Mouse (Mus musculus) right cerebral cortex, postnatal 14 days (tissue): ENCODE measurements around the gene Gm20388.

Experiments used
- DNase-seq: peaks from one replicate; pipeline ENCODE4 v3.0.0; 2022

The Gm20388 gene

DNA sequence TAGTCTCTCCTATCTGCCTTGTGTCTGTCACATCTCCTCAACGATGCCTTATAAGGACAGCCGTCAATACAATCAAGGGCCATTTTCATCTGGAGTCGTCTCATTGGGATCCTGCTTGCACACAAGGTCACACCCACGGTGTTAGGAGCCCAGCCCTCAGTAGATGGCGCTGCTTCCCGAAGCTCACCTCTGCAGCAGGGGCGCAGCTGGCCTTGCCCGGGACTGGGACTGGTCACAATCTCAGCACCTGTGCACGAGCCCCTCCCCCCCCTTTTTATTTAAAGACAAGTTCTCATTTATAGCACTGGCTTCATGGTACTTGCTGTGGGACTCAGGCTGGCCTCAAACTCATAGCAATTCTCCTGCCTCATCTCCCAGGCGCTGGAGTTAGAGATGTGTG lies 773.0 kb downstream of the Gm20388 start:
- peak; percentile 53 for DNase-seq

DNA sequence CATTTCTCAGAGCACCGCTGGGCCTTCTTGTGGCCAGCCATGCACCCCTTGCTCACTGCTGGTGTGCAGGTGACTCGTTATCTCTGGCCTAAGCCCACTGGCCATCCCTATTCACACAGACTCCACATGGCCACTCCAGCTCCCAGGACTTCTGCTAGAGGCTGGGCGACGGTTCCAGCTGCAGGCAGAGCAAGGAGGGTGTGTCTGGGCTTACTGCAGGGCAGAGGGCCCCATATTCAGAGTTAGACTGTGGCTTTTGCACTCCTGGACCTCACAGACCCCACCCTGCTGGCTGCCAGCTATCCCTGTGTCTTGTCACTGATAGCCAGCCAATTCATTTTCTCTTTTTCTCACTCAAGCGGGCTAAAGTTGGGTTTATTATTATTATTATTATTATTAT lies 773.4 kb downstream of the Gm20388 start:
- DNase-seq: no peak

DNA sequence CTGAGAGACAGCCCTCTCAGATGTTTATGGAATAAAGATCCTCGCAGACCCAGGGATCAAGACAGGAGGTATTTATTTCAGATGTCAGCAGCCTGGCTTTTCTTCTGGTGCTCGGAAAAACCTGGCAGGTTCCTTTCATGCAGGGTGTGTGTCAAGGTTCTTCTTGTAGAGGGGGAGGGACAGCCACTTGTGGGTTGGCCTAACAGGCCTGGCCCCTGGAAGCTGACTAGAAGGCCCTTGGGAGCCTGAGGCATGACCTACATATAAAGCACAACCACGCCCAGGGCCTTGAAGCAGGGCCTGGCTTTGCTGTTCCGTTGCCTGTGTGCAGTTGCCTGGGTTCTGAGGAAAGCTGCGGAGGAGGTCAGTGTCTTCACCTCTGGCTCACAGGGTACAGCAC lies 774.5 kb downstream of the Gm20388 start:
- no peak for DNase-seq

DNA sequence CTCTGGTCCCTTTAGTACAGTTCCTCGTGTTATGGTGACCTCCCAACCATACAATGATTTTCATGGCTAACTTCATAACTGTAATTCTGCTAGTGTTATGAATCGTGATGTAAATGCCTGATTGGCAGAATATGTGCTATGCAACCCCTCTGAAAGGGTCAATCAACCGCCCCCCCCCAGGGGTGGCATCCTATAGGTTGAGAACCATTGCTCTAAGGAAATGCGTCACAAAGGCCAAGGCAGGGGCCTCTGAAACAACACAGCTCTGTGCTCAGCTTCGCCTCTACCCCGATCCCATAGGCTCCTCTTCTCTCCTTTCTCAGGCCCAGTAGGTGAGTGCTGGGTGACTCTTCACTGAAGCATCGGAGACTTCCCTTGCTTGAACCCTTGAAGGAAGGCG lies 775.0 kb downstream of the Gm20388 start:
- no peak for DNase-seq

DNA sequence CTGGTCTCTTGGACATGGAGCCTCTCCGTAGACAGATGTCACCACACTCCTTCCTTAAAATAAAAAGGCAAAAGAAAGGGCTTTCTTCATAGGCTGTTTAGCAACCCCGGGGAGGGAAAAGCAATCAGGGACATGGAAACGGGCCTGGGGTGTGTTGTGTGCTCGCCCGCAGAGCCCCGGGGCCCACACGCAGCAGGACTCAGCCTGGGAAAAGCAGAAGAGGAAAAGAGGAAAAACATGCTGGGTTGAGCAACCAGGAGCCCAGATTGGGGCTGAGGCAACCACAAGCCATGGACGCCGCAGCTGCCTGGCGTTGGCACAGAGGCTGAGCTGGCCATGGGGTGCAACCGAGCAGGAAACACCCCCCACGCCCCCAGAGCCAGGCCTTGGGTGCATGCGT lies 775.4 kb downstream of the Gm20388 start:
- no peak for DNase-seq

GRCm38 (mm10) chr8:120686576-120686975 lies 775.9 kb downstream of the Gm20388 start:
- no peak for DNase-seq

DNA sequence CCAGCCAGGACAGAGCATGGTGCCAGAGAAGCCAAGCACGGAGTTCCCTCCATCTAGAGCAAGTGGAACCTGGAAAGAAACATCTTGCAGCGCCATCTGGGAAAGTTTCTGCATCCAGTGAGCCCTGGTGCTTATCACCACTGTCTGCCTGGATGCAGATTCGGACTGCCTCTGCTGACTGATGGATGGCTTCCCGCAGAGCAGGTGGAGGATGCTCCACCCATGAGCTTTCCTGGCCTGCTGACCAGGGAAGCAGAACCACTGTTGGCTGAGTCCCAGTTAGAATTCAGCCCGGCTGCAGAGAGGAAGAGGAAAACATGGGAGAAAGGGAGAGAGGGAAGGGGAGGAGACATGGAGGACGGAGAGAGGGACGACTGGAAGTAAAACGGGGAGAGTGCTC lies 777.1 kb downstream of the Gm20388 start:
- no peak for DNase-seq

DNA sequence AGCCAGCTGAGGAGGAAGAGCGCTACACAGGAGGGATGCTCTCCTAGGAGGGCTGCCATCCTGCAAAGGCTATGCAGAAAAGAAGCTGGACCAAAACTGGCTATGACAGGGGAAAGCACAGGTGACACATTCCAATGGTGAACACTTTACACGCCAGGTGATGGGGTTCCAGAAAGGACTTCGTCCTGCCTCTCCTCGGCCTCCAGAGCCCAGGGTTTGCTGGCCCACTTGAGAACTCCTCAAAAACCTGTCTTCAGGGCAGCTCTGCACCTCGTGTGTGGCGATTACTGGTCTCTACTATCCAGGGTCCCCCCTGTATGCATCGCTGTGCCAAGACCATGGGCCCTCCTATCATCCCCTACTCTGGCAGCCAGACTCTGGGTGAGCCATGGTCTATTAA lies 777.9 kb downstream of the Gm20388 start:
- no peak for DNase-seq

- DNase-seq: no peak
These were observed 782.3 kb downstream of the Gm20388 start for GRCm38 (mm10) chr8:120692934-120693333.

- no peak for DNase-seq
These were observed 783.3 kb downstream of the Gm20388 start for GRCm38 (mm10) chr8:120693861-120694493.

DNA sequence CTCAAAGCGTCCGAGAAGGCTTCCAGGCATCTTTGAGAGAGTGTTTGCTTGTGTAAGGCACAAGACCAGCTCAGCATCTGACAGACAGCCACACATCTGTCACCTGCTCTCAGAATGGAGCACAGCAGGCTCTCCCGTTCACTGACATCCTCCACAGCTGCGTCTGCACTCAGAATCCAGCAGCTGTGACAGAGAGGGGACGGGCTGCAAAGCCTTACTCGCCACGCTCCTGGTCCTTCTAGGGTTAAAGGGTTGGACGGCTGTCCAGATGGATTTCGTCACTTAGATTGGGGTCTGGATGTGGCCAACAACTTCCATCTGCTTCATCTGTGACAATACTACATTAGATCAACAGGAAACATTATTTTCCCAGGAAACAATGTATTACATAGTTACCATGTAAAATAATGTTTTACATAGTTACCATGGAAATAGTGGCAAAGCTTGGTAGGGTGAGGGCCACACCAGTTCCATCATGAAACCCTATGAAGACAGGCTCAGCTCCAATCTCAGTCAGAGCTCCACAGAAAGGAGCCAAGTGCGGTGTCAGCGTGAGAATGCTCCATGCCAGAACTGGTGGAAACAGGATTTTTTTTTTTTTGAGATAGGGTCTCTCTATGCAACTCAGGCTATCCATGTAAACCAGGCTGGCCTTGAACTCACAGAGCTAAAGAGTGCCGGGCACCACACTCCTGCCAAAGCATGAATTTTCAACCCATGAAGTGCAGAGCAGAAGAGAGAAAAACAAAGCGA lies 785.9 kb downstream of the Gm20388 start:
- no peak for DNase-seq

GRCm38 (mm10) chr8:120697154-120697978 lies 786.7 kb downstream of the Gm20388 start:
- peak; percentile 61 for DNase-seq

GRCm38 (mm10) chr8:120697979-120698272 lies 787.3 kb downstream of the Gm20388 start:
- DNase-seq: no peak

GRCm38 (mm10) chr8:120698426-120698825 lies 787.8 kb downstream of the Gm20388 start:
- DNase-seq: no peak

GRCm38 (mm10) chr8:120699079-120699478 lies 788.4 kb downstream of the Gm20388 start:
- DNase-seq: no peak

DNA sequence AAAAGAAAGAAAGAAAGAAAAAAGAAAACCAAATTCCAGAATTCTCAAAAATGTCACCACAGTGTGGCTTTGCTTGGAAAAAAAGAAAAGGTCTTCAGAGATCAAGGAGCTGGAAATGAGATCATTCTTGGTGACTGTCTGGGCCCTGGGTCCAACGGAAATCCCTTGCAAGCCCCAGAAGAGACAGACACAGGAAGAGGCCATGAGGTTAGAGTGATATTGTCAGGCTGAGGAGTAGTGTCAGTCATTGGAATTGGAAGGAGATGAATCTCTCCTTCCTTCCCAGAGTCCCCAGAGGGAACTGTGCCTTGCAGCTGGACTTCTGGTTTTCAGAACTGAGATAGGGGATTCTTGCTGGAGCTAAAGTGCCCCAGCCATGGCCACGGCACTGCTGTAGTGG lies 788.9 kb downstream of the Gm20388 start:
- DNase-seq: no peak

DNA sequence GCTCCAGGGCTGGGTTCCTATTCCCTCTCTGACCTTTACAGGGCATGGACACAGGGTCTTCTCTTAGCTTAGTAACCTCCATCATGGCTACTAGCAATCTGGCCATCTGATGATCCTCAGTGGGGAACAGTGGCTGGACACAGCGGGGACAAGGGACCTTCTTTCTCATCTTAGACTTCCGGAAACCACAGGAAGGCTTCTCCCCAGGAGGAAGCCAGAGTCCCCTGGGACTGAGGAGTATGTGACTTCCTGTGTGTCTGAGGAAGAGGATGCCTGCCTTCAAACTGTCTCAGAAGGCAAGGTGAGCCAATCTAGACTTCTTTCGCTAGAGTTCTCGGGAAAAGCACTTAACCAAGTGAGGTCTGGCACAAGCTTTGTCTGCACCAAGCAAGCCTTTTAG lies 789.4 kb downstream of the Gm20388 start:
- DNase-seq: no peak

GRCm38 (mm10) chr8:120701758-120702465 lies 791.3 kb downstream of the Gm20388 start:
- no peak for DNase-seq

DNA sequence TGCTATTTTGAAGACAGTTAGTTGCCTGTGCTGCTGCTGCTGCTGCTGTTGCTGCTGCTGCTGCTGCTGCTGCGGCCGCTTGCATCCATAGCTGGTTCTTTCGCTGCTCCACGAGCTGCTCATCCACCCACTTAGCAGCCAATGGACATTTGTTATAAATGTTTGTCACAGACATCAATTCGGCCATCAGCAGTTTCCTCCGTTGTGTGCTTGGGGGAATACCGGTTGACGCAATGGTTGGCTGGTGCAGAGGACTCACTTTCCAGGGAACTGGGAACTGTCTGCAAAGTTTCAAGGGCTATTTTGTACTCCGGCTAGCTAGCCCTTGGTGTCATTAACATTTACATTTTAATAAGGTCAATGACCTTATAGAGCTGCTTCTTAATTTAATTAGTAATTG lies 793.6 kb downstream of the Gm20388 start:
- DNase-seq: no peak

GRCm38 (mm10) chr8:120705163-120705562 lies 794.5 kb downstream of the Gm20388 start:
- no peak for DNase-seq

GRCm38 (mm10) chr8:120706193-120706592 lies 795.6 kb downstream of the Gm20388 start:
- DNase-seq: no peak

DNA sequence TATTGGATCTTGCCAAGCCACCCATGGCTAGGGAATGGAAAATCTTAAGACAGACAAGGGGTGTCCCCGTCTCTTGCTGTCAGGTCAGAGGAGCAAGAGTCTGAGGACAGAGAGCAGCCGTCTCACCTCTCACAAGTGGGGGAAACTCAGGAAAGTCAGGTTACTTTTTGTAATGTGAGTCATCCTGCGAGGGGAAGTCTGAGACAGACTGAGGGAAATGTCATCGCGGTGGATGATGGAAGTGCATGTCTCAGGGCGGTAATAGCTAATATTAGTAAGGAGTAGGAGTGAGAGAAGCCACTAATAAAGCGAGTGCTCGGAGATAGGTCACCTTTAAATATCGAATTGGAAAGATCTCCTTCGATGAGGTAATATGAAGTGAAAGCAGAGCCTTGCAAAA lies 798.5 kb downstream of the Gm20388 start:
- no peak for DNase-seq

- DNase-seq: no peak
These were observed 804.6 kb downstream of the Gm20388 start for GRCm38 (mm10) chr8:120715200-120715599.
